Mouse (Mus musculus): Measurements from ENCODE around the gene Arhgap15.

Arhgap15 gene

DNA sequence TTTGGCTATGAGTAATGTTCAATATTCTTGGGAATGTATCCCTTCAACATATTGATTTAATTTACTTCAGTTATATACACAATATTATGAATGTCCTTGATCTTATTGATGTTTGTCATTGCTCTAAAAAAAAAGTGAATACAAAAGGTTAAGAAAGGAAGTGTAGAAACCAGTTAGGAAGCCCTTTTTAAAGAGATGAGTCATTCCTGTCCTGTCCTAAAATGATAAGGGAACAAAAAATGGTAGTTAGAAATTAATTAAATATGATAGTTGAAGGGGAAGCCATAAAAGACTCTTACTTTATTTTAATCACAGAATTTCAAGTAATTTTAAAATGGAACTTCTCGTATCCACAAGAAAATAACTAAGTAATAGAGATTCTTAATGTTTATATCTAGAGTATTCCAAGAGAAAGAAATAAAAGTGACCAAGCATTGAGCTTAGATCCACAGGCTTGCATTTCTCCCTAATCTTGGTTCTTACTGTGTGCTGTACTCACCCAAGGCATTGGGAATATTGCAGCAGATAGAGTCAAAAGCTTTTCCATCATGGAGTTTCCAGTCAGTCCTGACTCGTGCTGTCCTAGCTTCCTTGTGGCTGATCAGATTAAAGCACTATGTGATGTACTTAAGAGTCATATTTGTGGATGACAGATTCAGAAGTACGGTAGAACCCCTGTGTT is 291.0 kb downstream of the Arhgap15 start:
- no peak for DNase-seq

DNA sequence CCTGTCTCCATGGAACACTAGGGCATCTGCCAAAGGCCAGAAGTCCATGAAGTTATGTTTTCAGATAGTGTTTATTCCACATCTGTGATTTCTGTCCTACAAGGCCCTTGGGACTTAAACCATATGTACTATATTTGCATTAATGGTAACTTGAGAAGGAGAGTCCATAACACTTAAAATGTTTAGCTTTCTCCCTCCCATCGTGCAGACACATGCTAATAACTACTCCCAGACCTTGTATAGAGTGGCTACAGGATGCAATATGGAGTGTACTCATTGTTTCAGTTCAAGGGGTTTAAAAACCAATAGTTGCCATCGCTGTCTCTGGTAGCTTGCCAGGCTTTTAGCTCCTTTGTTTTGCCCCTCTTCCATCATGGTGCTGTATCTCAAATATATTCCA is 295.5 kb downstream of the Arhgap15 start:
- DNase-seq = no peak

DNA sequence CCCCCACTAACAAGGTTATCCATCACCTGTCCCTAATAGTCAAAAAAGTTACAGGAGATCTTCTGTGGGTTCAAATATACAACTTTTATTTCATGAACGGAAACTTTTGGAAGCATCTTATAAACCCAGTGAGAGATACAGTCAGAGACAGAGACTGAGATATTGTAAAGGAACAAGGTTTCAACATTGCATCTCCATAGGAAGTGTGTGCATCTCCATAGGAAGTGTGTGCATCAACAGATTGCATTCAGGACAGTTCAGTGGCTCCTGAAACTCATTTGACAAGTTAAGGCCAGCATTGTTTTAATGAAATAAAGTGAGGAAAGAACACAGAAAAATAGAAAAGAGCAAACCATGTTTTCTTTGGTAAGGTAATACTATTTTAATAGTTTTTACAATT is 296.0 kb downstream of the Arhgap15 start:
- DNase-seq = no peak

DNA sequence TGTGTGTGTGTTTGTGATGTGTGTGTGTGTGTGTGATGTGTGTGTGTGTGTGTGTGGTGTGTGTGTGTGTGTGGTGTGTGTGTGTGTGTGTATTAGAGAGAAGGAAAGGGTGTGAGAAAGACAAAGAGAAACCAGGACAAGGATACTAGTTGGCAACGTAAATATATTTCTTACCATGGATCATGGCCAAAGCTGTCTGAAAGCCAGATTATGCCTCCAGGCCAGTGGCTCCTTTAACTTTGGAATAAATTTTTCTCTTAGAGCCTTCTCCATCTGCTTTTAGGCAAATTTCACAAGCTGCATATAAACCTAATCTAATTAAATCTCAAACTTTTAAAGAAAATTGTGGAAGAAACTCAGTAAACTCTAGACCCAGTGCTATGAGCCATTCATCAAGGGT is 296.6 kb downstream of the Arhgap15 start:
- DNase-seq = no peak

DNA sequence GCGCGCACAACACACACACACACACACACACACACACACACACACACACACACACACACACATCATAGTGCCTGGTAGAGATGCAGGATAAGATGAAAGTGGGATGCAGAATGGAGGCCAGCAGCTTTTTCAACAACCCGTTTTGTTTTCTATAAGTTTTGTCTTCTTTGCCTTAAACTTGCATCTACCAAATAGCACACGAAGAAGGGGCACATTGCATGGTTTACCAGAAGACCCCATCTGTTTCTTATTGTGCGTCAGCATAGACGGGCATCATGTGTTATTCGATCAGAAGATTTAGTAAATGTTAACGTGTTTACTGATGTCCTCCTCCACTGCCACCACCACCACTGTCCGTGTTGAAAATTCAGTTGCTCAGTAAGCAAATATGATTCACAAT is 311.7 kb downstream of the Arhgap15 start:
- no peak for DNase-seq

DNA sequence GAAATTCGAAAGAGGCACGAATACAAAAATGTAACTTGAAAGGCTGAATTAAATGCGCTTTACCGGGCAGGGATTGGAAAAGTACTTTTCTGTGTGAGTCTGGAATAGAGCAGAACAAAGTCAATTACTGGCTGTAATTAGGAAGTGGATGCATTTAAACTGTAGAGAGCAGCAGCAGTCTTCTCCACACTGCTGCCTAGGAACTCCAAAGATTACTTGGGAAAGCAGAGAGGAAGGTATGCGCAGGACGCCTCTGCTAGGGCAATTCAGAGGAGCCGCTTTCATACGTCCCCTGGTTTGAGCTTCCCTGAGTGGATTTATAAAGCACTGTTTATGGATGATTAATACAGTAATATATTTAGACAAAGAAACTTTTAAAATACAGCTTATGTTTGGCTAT is 312.1 kb downstream of the Arhgap15 start:
- DNase-seq = no peak

DNA sequence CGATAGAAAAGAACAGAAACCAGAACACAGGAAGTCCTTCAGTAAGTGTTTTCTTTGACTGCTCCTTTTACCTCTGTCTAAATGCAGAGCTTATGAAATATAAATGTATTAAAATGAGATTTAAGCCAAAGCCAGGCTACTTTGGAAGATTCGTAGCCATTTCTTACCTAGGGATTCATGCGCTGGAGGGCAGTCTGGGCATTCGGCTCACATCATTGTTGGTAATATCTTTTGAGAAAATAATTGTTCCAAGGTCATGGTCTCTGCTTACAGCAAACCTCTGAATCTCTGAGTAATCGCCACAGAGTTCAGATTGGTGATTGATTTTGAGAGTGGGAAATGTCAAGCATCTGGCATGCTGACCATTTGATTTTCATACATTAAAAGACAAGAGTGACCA is 316.4 kb downstream of the Arhgap15 start:
- DNase-seq = no peak

DNA sequence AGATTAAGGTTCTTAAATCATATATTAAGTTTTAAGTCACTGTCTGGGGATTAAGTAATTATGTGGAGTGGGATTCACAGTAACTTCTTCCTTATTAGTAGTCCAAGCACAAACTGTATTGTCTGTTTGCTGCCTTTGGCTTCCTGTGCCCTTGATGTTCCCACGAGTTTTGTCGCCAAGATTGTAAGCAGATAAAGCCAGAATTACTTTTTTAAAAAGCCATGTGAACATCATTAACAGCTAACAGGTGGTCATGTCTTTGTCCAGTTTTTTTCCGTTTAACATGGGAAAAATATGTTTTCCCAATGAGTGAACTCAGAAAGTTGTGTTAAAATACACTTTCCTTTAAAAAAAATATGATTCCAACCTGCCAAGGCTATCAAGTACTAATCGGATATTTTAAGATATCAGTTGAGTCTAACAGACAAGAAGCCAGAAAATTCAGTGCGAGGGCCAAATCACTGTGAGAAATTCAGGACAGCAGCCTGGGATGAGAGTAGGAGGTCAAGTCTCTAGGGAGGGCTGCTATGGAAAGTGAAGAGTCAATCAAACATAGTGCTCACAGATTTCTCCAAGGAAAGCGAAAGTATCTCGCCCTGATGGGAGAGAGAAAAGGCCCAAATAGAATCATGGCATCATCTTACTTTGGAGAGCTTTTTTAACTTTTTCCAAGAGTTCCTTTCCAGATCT is 319.7 kb downstream of the Arhgap15 start:
- no peak for DNase-seq

DNA sequence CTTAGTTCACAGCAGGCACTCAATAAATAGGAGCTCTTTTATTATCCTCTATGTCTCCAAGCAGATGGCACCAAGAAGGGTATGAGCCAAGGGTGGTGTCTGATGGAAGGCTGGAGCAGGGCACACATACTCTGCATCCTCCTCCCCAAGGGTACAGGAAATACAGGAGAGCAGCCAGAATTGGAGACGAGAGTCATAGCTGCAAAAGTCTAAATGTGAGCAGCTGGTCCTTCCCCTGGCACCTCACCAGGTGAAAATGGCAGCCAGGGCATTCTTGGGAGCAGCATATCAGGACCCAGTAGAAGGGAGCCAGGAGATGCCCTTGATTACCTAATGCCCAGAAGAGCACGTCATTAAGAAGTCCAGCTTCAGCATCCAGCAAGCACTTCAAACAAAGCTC is 320.3 kb downstream of the Arhgap15 start:
- no peak for DNase-seq

DNA sequence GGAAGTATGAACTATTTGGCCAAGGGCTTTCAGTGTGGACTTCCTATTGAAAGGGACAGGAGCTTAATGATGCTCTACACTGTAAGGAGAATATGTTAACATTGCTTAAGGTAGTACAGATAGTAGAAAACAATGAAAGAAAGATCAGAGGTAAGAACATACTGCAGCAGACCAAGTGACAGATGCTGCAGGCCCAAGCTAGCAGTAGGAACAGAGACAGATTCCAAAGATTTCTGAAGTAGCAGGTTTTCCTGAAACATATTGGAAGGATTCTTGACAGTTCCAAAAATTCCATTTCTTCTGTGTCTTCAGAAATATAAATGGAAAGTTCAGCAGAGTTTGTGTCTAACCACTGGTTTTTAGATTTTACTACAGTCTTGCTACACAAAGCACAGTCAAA is 327.9 kb downstream of the Arhgap15 start:
- DNase-seq = no peak

DNA sequence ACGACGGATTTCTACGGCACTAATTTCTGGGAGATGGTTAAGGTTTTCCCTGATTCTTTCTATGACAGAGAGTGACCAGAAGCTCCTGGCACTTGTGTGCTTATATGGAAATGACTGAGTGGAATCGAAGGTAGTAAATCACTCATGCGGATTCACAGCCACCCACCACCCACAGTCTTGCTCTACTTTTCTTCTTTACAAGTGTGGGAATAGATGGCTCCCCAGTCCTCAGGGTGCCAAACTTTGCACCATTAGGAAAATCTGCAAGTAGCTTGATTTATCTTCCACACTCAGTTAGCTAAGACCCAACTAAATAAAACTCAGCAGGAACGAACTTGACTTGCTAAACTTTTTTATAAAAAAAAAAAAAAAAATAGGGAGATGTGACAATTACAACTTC is 331.9 kb downstream of the Arhgap15 start:
- no peak for DNase-seq

DNA sequence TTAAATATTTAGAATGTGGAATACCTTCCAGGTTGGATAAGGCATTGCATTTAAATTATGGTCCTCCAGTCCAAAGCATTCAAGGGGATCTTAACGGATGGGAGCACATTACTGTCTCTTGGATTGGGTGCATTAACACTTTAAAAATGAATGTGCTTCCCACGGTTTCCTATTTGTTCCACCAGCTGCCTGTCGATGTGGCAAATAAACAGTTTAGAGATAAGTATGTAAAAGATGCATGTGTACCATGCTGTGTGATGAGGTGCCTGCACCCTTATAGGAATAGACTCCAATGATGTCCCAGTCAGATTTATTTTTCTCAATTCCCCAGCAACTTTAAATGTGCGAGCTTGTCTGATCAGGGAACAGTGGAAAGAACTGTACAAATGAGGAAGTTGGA is 332.6 kb downstream of the Arhgap15 start:
- DNase-seq = no peak

DNA sequence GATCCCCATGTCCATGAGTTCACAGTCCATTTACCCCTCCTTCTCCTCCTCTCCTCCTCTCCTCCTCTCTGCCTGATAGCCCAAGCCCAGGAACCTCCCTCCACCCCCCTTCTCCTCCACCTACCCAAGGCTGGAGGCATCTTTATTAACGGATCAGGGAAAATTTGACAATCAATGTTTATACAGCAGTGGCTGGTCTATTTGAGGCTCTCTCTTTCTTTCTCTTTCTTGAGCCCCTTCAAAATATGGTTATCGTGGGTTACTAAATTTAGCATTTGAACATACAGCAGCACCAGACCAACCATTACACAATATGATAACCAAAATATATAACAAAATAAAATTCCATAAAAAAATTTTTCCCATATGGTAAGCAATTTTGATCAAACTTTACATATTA is 335.8 kb downstream of the Arhgap15 start:
- DNase-seq = no peak

DNA sequence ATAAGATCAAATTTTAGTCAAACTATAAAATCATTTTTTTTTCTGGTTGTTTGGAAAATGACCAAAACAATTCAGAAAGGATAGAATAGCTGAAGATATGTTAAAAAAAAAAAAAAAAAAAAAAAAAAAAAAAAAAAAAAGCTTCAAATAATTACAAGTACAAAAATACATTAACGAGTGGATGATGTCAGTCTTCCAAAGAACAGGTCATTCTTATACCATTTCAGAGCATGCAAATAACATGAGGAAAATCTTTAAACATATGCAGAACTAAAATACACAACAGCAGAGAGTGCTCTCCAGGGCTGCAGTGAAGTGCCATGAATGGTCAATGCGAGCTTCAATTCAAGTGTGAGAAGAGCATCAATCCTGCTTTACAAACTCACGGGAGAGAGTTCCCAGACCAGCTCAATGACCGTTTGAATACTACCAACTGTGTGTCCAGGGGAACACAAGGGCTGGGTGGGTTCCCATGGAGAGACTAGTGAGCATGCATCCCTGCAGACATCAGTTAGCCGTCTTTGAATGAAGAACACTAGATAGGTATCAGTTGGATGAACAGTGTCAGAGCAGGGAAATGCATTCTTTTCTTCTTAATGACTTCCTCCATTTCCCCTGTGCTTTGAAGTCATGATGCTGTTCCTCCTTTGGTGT is 337.9 kb downstream of the Arhgap15 start:
- no peak for DNase-seq

DNA sequence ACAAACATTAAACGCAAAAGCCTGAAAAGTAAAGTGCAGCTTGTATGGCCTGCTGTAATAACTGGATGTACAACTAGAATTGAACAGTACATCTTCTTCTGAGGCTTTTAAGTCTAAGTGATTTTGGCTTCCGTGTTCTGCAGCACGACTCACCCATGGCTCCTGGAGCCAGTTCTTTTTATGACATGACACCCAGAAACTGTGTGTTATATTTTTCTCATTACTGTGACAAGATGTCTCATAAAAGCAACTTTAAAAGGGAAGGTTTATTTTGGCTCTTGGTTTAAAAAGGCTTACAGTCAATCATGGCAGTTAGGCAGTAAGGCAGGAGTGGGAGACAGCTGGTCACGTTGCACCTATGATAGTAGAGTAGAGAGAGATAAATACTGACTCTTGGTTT is 349.9 kb downstream of the Arhgap15 start:
- no peak for DNase-seq

DNA sequence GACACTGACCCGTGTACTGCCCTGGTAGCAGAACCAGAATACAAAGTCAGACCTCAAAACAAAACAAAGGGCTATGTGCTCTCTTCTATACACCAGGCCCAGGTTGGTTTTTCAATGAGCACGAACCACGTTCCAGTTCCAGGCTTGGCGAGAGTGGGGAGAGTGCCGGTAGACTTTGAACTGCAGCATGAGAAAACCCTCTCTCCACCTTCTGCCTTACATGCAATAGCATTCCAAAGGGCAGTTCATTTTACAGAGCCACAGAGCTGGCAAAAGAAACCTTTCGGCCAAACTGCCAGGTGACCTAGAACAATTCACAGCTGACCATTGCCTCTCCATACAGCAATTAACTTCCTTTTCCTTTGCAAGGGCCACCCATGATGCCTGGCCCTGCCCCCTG is 353.7 kb downstream of the Arhgap15 start:
- no peak for DNase-seq

DNA sequence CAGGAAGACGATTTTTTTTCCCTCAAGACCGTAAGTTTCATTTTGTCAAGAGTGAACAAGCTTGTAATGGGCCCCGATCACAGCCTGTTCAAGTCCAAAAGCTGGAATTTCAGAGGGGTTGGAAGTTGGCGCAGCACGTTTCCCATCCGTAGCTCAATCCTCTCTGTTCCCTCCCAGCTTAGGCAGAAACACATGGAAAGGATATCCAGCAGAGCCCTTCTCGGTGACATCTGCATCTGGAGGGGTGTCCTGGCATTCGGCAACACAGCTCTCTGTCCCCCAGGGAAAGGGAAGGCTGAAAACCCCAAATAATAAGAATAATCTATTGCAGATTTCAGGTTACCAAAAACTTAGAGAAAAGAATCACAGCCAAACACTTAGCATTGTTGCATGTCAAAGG is 354.7 kb downstream of the Arhgap15 start:
- no peak for DNase-seq

DNA sequence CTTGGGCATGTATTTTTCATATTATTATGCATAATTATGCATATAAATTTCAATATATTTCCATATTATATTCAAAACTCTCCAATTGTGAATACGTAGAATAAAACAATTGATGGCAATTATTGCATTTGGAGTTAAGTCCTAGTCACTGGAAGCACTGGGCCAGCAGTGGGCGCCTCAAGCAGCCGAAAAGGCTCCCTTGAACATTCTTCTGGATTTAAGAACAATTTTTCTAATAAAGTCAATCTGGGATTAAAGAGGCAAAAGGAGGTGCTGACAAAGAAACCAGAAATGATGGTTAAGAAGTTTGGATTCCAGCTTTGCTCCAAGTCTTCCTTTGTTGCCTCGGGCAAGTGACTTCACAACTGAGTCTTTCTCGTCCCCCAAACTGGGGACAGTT is 355.1 kb downstream of the Arhgap15 start:
- no peak for DNase-seq

DNA sequence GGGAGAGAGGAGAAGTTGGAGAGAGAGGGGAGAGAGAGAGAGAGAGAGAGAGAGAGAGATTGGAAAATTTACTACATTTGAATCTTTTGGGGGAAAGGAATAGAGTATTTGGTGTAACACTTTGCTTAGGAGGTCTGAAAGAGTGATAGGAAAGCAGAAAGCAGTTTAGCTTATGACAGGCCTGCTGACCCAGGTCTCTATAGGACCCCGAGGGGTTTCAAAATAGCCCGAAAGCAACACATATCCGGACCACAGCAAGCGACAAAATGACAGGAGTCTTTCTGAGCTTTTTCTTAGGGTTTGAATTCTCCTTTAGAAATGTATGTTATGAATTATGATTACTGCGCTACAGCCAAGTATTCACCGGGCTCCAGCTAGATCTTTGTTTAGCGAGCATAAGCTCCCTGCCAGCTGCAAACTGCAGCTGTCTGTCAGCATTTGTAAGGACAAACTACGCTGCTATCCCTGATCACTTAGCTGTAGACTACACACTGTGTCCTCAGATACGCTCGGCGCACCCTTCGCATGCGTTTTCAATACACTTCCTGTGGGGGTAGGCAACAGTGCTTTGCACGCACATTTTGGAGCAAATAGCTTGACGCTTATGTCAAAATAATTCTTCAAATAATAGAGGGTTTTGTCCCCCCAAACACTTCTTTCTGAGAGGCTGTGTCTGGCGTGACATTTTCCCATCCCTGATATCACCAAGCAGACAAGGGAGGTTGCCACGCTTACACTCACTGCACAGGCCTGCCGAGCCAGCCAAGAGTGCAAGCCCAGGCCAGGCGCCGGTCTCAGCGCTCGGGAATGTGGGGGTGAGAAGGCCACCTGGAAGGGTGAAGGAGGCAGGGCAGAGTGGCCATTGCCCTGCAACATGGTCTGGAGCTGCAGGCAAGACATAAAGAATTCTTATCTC is 355.9 kb downstream of the Arhgap15 start:
- DNase-seq = no peak

DNA sequence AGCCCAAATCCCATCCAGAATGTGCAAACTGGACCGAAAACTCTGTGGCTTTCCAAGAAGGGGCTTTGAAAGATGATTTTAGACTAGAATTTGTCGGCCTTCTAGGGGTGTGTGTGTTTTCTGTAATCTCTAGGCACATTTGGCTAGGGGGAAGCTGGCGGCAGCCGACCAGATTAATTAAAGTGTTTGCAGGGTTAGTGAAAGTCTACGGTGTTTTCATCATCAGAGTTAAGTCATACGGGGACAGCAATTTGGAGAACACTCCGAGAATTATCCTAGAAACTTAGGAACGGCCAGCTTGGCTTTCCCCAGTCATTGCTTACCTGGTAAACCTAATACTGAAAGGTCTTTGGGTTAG is 356.6 kb downstream of the Arhgap15 start:
- no peak for DNase-seq

DNA sequence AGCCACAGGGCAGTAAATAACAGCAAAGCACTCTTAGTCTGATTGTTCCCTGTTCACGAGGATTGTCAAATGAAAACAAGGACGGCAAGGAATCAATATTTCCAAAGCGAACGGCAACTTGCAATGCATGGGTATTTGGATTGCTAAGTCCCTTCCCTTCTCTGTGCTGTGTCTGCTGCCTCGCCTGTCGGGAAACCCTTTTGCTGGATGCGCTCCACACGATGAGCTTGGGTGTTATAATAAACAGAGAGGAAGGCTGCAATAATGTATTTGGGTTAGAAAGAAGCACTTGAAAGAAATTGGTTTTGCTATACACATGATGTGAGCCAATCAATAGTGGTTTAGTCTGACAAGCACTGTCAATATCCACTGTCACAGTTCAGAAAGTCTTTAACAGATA is 357.7 kb downstream of the Arhgap15 start:
- DNase-seq = no peak

DNA sequence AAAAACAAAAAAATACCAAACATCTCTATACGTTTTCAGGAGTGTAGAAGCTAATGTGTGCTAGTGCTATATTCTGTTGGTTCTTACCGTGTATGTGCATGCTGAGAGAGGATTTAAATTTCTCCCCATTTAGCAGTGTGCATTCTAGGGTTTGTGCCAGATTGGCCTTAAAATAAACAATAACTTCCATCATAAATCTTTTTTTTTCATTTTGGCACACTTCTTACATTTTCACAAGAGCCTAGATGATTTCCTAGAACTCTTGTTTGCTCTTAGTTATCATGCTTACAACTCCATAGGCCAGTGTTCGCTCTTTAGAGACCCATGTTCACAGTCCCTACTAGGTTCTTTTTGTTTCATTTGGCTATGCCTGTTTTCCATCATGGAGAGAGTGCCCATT is 362.7 kb downstream of the Arhgap15 start:
- no peak for DNase-seq

DNA sequence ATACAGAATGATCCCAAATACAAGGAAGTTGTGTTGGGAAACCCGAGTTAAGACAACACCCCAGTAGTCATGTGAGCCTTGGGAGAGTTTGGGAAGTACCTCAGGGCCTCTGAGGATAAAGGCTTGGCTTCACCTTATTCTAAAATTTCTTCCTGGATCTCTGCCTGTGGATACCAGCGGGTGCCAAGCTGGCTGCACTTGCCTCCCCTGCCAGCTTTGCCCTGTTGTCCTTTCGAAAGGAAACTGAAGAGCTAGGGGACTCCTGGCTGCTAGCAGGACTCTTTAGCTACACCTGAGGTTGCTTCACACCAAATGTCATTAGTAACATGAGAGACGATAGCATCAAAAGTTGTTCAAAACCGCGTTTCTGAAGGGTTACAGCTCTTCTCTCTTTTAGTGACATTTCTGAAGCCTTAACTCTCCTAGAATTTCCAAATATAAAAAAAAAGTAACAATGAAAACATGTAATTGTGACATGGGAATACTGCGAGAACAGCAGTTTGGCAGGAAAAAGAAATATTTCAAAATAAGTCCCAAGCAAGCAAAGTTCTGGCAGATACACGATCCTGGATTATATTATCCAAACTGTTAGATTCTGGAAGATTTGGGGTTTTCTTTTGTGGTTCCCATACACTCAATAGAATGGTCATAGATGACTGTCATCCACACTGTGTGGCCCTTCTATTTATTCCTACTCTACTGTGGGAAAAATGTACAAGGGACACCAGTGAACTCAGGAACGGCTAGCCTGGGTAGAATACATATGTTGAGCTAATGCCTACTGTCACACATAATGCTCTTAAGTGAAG is 364.6 kb downstream of the Arhgap15 start:
- DNase-seq = no peak

All from B cell, adult 2 months (primary cell).